Mouse (Mus musculus) G1E (cell line): Measurements from ENCODE around the gene Nat8f2. TPM values are rescaled to one million over a fixed set of nuclear protein-coding genes. Genes with fewer than 3 reads are reported as not detected.

Source experiments
- ATAC-seq: 2 replicates; pipeline ENCODE4 v1.8.0; 2016; ENCODE audit warnings: mild to moderate bottlenecking; ENCODE audit not compliant: insufficient number of reproducible peaks, poor library complexity, low FRiP score, severe bottlenecking; ENCODE audit errors: extremely low read depth
- DNase-seq: peaks from one replicate; pipeline ENCODE4 v3.0.0; 2012; ENCODE audit warnings: low spot score
- H3K27me3 ChIP-seq: 2 replicates; pipeline ENCODE4 v1.6.1; 2012; ENCODE audit warnings: mild to moderate bottlenecking, low read length, inconsistent platforms; ENCODE audit not compliant: insufficient read depth
- H3K36me3 ChIP-seq: replicated peaks from 2 replicates; pipeline ENCODE3; 2012; ENCODE audit warnings: mild to moderate bottlenecking, inconsistent platforms
- H3K4me1 ChIP-seq: 2 replicates; pipeline ENCODE4 v1.6.1; 2012; ENCODE audit warnings: low read depth, low read length, inconsistent platforms, mixed read lengths; ENCODE audit not compliant: insufficient read depth
- H3K4me3 ChIP-seq: 2 replicates; pipeline ENCODE4 v1.5.1; 2012; ENCODE audit warnings: low read depth, mild to moderate bottlenecking, inconsistent platforms, low read length, moderate library complexity, mixed read lengths
- H3K9me3 ChIP-seq: replicated peaks from 2 replicates; pipeline ENCODE4 v1.6.1; 2012; ENCODE audit warnings: inconsistent platforms
- CTCF ChIP-seq: IDR thresholded peaks from 2 replicates; pipeline ENCODE4 v1.5.1; 2012; ENCODE audit warnings: low read depth, low read length, inconsistent platforms, mixed read lengths
- GATA1 ChIP-seq: IDR thresholded peaks from 2 replicates; pipeline ENCODE4 v1.6.1; 2012; ENCODE audit warnings: borderline replicate concordance, low read length, inconsistent platforms, mixed read lengths
- GATA2 ChIP-seq: IDR thresholded peaks from 2 replicates; pipeline ENCODE4 v1.6.1; 2012; ENCODE audit warnings: low read depth, low read length, inconsistent platforms, borderline replicate concordance
- POLR2AphosphoS5 ChIP-seq: IDR thresholded peaks from 2 replicates; pipeline ENCODE4 v1.6.1; 2012; ENCODE audit warnings: low read depth, low read length, inconsistent platforms; ENCODE audit not compliant: insufficient replicate concordance
- TAL1 ChIP-seq: conservative IDR thresholded peaks from 2 replicates; pipeline ENCODE4 v1.6.1; 2012; ENCODE audit warnings: low read depth, low read length, inconsistent platforms, mixed read lengths
- polyA plus RNA-seq: library from polyadenylated mRNA; stranded (reverse); fragments of >175 nt; gene quantifications from 2 replicates; pipeline ENCODE4 v1.2.3, GENCODE M21; 2012
- total RNA-seq, 2 experiments: library from RNA; stranded (forward) in 1 of 2; stranded (reverse) in 1 of 2; fragments of 200-1000 nt in 1 of 2; fragments of >200 nt in 1 of 2; fragmentation: Nextera tagmentation in 1 of 2; gene quantifications; 2 replicates each; pipeline ENCODE4 v1.2.3; 2014 to 2017

Gene Nat8f2
- total and polyA plus RNA-seq, 3 experiments: 0.11 TPM; not detected in 2

DNA sequence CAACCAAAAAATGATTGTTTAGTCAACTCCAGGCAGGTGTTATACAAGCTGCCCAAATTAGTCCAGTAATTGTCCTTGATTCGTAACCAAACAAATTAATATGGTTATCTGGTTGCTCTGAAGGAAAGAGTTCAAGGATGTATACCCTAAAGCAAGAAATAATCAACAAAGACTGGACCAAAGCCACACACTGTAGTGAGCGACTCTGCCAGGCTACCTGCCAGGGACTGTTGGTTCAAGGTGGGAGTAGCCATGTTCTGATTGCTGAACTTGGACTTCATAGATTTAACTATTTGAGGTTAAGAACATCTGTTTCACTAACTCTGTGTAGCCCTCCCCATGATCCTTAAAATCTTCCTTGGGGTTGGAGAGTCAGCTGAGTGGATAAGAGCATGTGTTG, 5.8 kb downstream of the Nat8f2 start:
- TF ChIP-seq CTCF (no peak), GATA2 (no peak), TAL1 (no peak), GATA1 (no peak), POLR2AphosphoS5 (no peak)
- DNase-seq (no peak), ATAC-seq (no peak)
- no peaks in the 10 kb centered on the region for H3K9me3 ChIP-seq
- H3K27me3 ChIP-seq: peaks cover 6% of the 10 kb centered on the region
- no peak overlapping the region for H3K4me3 ChIP-seq
- no peaks in the 10 kb centered on the region for H3K4me1 ChIP-seq
- no peaks in the 10 kb centered on the region for H3K36me3 ChIP-seq

GRCm38 (mm10) chr6:85862565-85862964, 6.4 kb downstream of the Nat8f2 start:
- TF ChIP-seq POLR2AphosphoS5 (no peak), TAL1 (no peak)
- no peak for DNase-seq
- Histone ChIP-seq H3K36me3 (no peaks in the 10 kb centered on the region), H3K4me1 (no peaks in the 10 kb centered on the region), H3K27me3 (peaks cover 6% of the 10 kb centered on the region), H3K9me3 (no peaks in the 10 kb centered on the region), H3K4me3 (no peak overlapping the region)
- ATAC-seq: no peak

GRCm38 (mm10) chr6:85861247-85861646, 7.7 kb downstream of the Nat8f2 start:
- no peak for TF ChIP-seq TAL1
- TF ChIP-seq GATA2: no peak
- no peak for TF ChIP-seq GATA1
- Histone ChIP-seq H3K4me1 (no peaks in the 10 kb centered on the region), H3K36me3 (no peaks in the 10 kb centered on the region), H3K4me3 (no peak overlapping the region), H3K9me3 (no peaks in the 10 kb centered on the region), H3K27me3 (peaks cover 6% of the 10 kb centered on the region)
- DNase-seq (no peak), ATAC-seq (no peak)

- DNase-seq (no peak), ATAC-seq (no peak)
- H3K4me3 ChIP-seq: no peak overlapping the region
- TF ChIP-seq POLR2AphosphoS5 (no peak), GATA1 (no peak), TAL1 (no peak), CTCF (no peak), GATA2 (no peak)
- H3K36me3 ChIP-seq: no peaks in the 10 kb centered on the region
- peaks cover 8% of the 10 kb centered on the region for H3K27me3 ChIP-seq
- H3K4me1 ChIP-seq: no peaks in the 10 kb centered on the region
- H3K9me3 ChIP-seq: no peaks in the 10 kb centered on the region
Measured at GRCm38 (mm10) chr6:85856194-85856678, 12.7 kb downstream of the Nat8f2 start.

- no peak for TF ChIP-seq GATA2
- no peak for TF ChIP-seq CTCF
- TF ChIP-seq POLR2AphosphoS5: no peak
- Histone ChIP-seq H3K36me3 (no peaks in the 10 kb centered on the region), H3K4me1 (no peaks in the 10 kb centered on the region), H3K27me3 (peaks cover 14% of the 10 kb centered on the region), H3K9me3 (no peaks in the 10 kb centered on the region), H3K4me3 (no peak overlapping the region)
- DNase-seq: no peak
- ATAC-seq: no peak
Measured at GRCm38 (mm10) chr6:85853481-85853880, 15.5 kb downstream of the Nat8f2 start.

- no peaks in the 10 kb centered on the region for H3K36me3 ChIP-seq
- H3K9me3 ChIP-seq: no peaks in the 10 kb centered on the region
- ATAC-seq: no peak
- H3K4me3 ChIP-seq: no peak overlapping the region
- DNase-seq: no peak
- no peak for TF ChIP-seq POLR2AphosphoS5
- TF ChIP-seq GATA1: no peak
- TF ChIP-seq GATA2: no peak
- no peak for TF ChIP-seq TAL1
- no peak for TF ChIP-seq CTCF
- H3K4me1 ChIP-seq: no peaks in the 10 kb centered on the region
- H3K27me3 ChIP-seq: peaks cover 22% of the 10 kb centered on the region
Measured at GRCm38 (mm10) chr6:85851062-85851773, 17.7 kb downstream of the Nat8f2 start.

DNA sequence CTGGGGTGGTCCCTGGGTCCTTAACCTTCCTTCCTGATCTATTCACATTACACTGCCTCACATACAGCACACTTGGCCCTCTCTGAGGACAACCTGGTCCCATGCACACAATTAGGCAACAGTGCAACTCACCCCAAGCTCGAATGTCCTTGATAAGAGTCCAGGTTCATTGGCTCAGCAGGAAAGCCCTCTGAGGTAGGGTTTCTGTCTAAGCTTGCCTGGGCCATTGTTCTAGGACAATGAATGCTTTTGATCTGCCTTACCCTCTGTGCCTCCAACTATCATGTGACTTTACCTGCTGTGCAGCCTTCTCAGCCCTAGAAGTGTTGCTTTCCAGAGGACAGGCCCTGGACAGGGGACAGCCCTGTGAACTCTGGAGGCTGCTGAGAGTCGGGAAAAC, 19.7 kb downstream of the Nat8f2 start:
- no peak for TF ChIP-seq CTCF
- no peak for TF ChIP-seq GATA2
- TF ChIP-seq GATA1: no peak
- TF ChIP-seq POLR2AphosphoS5: no peak
- no peak for TF ChIP-seq TAL1
- peaks cover 18% of the 10 kb centered on the region for H3K27me3 ChIP-seq
- no peaks in the 10 kb centered on the region for H3K9me3 ChIP-seq
- no peak overlapping the region for H3K4me3 ChIP-seq
- no peaks in the 10 kb centered on the region for H3K4me1 ChIP-seq
- DNase-seq: no peak
- no peak for ATAC-seq
- no peaks in the 10 kb centered on the region for H3K36me3 ChIP-seq
